Mouse (Mus musculus): ENCODE data around the gene Cpne9.
"Not testable (repeated sequence)": the region's sequence is repeated elsewhere in the genome, so short reads cannot be mapped to it uniquely, and the experiment has no call there.

The Cpne9 gene

GRCm38 (mm10) chr6:113289346-113289745, 7.2 kb downstream of the Cpne9 start:
- no peak for DNase-seq (ENCODE audit: low spot score)

GRCm38 (mm10) chr6:113290346-113290745, 8.2 kb downstream of the Cpne9 start:
- no peak for DNase-seq (ENCODE audit: low spot score)

DNA sequence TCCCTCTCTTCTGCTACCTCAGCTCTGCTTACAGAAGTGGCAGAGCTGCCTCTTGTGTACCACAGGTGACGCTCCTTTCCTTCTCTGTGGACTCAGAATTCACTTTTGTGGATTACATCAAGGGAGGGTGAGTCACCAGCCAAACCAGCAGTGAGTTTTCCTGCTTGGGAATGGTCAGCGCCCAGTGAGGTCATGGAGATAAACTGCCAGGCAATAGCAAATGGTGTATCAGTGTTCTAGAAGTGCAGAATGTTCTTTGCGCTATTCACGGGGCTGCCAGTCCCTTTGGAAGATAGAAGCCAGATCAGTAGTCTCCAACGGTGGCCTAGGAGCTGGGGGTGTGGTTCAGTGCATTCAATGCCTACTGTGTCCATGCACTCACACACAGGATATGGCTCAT, 10.8 kb downstream of the Cpne9 start:
- DNase-seq (ENCODE audit: low spot score) = no peak

- DNase-seq (ENCODE audit: low spot score) = no peak
These were observed 13.9 kb downstream of the Cpne9 start for GRCm38 (mm10) chr6:113296046-113296445.

DNA sequence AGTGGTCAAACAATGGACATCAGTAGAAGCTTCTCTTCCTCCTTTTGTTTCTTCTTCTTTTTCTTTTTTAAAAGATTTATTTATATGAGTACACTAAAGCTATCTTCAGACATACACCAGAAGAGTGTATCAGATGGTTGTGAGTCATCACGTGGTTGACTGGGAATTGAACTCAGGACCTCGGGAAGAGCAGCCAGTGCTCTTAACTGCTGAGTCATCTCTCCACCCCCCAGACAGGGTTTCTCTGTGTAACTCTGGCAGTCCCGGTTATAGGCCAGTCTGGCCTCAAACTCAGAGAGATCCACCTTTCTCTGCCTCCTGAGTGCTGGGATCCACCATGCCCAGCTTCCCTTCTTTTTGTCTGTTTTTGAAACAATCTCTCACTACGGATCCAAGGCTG, 14.5 kb downstream of the Cpne9 start:
- no peak for DNase-seq (ENCODE audit: low spot score)

- DNase-seq (ENCODE audit: low spot score) = no peak
These were observed 19.2 kb downstream of the Cpne9 start for GRCm38 (mm10) chr6:113301350-113301749.

DNA sequence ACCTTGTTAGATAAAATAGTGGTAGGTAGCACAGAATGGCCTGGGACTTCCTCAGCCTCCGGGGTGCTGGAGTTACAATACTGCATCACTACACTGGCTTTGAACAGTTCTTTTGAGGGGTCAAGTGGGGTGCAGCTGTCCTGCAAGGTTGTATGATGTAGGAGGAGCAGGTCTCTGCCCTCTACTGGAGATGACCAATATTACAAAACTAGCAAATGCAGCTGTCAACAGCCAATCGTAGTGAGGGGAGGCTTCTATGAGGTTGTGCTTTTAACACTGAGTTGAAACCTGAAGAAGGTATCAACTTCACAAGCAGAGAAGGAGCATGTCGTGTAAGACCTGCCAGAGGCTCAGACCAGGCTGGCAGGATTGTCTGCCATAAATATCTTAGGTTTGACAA, 20.2 kb downstream of the Cpne9 start:
- DNase-seq (ENCODE audit: low spot score) = no peak

- peak; percentile 99 for DNase-seq (ENCODE audit: low spot score)
These were observed 24.3 kb downstream of the Cpne9 start for GRCm38 (mm10) chr6:113306322-113306985.

DNA sequence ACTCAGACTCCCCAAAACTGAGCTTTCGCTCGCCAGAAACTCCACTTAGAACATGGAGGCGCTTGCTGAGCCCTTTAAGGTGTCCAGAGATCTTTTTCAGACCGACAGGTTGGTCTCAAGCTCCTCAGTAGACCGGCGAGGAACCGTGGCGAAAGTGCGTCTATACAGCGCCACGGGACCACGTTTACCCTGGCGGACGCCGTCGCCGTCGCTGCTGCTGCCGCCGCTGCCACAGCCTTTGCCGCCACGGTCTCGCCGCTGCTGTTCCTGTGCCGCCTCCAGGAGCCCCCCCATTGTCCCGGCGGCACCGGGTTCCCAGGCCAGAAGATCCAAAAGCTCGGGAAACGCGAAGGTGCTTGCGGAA, 24.9 kb downstream of the Cpne9 start, which contains the start of gene Brpf1:
Gene Brpf1, plus strand, starts transcription at position 152 of the 364 bp plus-strand sequence.
- no peak for DNase-seq (ENCODE audit: low spot score)

- no peak for DNase-seq (ENCODE audit: low spot score)
These were observed 25.5 kb downstream of the Cpne9 start for GRCm38 (mm10) chr6:113307481-113308121.

DNA sequence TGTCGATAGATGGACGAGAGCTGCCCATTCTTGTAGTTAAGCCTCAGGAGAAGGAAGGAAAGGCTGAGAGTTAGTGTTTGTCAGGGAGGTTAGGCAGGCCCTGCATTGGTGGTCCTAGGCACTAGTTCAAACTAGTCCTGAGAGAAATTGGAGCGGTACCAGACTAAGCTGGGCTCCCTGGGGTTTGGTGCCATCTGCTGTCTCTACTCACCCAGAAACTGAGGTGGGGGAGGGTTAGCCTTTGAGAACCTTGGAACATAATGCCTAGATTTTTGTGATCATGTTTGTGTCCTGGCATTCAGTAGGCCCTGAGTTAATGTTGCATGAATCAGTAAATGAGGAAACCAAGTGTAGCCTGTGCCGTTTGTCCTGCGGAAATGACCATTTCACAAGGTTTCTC, 26.0 kb downstream of the Cpne9 start:
- DNase-seq (ENCODE audit: low spot score) = peak; percentile 36

GRCm38 (mm10) chr6:113315972-113316371, 33.9 kb downstream of the Cpne9 start:
- DNase-seq (ENCODE audit: low spot score) = no peak

- DNase-seq (ENCODE audit: low spot score) = peak; percentile 99
These were observed 44.6 kb downstream of the Cpne9 start, which contains the start of gene Ogg1 for GRCm38 (mm10) chr6:113326533-113327315. Gene Ogg1 (plus strand): TSS chr6:113326972.

- no peak for DNase-seq (ENCODE audit: low spot score)
These were observed 47.3 kb downstream of the Cpne9 start for GRCm38 (mm10) chr6:113329396-113329795.

- DNase-seq (ENCODE audit: low spot score) = no peak
These were observed 48.4 kb downstream of the Cpne9 start for GRCm38 (mm10) chr6:113330547-113330946.

DNA sequence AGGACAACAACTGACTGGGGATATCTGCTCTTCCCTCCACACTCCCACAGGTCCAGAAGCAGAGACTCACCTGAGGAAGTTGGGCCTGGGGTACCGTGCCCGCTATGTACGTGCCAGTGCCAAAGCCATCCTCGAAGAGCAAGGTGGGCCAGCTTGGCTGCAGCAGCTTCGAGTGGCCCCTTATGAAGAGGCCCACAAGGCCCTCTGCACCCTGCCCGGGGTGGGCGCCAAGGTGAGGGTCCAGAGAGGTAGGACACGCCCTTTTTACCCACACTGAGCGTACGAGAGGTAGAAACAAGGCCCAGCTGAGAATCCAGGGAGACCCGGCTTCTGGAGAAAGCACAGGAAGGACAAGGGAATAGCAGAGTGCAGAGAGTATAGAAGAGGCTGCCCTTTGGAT, 49.6 kb downstream of the Cpne9 start:
- DNase-seq (ENCODE audit: low spot score) = no peak

DNA sequence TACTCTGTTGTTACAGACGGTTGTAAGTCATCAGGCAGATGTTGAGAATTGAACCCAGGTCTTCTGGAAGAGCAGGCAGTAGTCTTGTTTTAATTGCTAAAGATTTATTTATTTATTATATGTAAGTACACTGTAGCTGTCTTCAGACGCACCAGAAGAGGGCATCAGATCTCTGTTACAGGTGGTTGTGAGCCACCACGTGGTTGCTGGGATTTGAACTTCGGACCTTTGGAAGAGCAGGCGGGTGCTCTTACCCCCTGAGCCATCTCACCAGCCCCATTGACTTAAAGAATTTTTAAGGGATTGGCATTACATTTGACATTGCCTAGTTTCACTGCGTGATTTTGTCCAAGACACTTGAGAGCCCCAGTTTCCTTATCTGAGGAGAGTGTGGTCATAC, 50.6 kb downstream of the Cpne9 start:
- not testable (repeated sequence) for DNase-seq (ENCODE audit: low spot score)

- DNase-seq (ENCODE audit: low spot score) = no peak
These were observed 51.2 kb downstream of the Cpne9 start for GRCm38 (mm10) chr6:113333137-113333950.

DNA sequence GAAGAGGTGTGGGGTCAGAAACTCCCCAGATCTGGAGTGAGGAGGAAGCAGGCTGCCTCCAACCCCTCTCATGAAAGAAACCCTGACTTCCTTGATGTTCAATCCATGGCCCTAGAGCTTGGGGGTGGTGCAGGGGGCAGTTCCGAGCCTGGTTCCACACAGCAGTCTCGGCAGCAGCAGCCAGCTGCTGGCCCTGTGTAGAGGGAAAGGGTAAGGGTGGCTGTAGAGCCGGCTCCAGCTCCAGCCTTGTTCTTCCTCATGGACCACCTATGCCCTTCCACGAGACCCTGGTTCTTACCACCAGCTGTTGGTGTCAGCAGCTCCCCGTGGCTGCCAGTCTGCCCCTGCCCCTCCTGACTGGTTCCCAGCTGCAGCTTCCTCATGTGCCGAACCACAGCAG, 52.1 kb downstream of the Cpne9 start:
- DNase-seq (ENCODE audit: low spot score) = no peak

DNA sequence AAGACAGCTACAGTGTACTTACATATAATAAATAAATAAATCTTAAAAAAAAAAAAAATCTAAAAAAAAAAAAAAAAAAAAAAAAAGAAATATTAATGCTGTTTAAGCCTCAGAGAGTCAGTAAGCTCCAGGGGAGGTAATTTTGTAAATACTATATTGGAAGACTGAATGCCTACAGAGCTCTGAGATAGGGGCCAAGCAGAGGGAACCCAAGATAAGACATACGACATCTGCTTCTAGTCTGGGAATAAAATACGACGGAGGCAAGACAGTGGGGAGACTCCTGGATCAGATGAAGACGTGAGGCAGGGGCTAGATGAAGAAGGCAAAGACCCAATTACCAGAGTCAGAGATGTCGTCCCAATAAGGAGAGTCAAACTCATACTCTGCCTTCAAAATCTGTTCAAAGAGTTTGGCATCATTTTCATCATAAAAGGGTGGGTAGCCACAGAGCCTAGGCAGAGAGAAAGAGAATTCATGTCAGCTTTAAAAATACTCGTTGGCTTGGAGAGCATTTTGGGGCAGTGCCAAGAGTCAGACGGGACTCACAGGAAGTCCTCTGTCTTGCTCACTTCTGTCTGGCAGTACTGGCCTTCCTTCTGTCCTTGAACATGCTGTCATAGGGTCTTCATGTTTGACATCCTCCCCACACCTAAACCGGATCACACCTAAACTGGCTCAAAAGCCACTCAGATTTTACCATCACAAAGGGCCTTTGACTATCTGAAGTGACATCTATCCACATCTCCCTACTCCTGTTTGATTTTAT, 54.9 kb downstream of the Cpne9 start:
- DNase-seq (ENCODE audit: low spot score) = no peak

GRCm38 (mm10) chr6:113341574-113341973, 59.5 kb downstream of the Cpne9 start:
- DNase-seq (ENCODE audit: low spot score) = no peak
